Mouse (Mus musculus) c-Kit-positive CD71-negative TER-119-negative erythroid progenitor cells, embryonic 14.5 days (primary cell): Measurements from ENCODE around the gene Zfand5.

Source experiments
- DNase-seq: peaks from one replicate; pipeline ENCODE4 v3.0.0-alpha.2; 2013; ENCODE audit warnings: low read depth

Gene Zfand5

DNA sequence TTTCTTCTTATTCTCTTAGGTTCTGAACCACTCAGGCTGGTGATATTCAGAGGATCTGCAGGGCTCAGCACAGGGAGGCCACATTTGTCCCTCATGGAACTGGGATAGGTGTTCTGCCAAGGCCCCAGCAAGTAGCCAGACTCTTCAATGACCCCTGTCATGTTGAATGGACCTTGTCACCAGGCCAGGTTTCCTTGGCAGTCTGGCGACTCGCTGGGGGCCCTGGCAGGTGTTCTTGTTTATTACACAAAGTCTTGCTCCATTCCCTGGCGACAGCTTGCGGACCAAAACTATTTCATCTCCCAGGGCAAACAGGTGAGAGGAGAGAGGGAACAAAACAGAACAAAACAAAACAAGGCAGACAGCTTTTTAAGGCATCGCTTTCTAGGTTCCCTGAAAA is 57.7 kb downstream of the Zfand5 start:
- DNase-seq, result no peak

DNA sequence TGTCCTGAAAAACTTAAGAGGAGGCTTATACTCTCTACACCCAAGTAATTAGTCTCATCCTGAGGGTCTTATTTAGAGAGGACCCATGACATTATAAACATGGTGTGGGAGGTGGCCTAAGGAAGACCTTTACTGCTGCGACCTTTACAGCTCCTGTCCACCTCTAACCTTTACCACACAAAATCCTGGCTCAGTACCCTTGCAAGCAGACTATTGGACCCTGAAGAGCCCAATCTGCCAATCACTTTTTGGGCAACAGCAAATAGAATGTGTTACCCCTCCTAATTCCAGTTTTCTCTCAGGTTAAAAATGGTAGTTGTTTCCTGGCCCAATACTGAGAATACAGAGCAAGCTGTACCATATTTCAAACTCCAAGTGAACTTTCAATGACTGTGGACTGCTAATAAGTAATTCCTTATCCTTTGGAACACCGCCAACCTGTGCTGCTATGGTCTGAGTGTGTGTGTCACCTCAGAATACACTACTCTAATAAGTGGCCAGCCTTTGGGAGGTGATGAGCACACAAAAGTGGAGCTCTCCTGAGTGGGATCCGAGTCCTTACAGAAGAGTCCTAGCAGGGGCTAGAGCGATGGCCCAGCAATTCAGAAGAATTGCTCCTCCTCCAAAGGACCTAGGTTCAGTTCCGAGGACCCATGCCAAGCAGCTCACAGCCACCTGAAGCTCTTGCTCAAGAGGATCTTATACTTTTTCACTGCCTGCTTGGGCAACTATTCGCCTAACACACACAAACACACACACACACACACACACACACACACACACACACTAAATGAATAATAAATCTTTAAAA is 58.4 kb downstream of the Zfand5 start:
- no peak for DNase-seq

DNA sequence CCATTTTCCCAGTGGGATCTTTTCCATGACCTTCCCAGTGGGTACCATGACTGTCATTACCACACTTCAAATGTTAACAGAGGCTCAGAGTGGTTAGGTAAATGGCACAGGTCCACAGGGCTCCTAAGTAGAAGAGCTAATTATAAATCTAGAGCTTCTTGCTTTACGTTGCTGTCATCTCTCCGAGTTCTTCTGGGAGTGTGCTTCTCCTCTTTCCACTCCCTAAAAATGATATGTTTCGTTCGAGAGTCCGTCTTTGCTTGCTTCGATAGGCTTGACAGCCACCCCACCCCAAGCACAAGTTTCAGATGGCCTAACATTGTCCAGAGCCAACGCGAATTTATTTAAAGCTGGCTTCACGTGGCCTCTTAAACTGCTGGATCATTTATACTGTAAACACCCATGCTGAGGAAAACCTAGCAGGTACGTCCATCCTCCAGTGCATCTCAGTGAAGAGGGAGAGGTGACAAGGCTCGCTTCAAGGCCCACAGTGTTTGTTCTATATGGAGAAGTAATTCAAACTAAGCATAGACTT is 59.6 kb downstream of the Zfand5 start:
- DNase-seq, result no peak
